Mouse (Mus musculus) forebrain, postnatal 0 days (tissue): ENCODE results near the gene Ankrd33b. TPM values are rescaled to one million over a fixed set of nuclear protein-coding genes. Genes with fewer than 3 reads are reported as not detected.

ENCODE experiments used
- ATAC-seq: fragments of 200-750 bp; cut with Nextera tagmentation; 2 replicates; pipeline ENCODE4 v1.8.0; 2017; ENCODE audit warnings: mild to moderate bottlenecking, moderate library complexity
- DNase-seq: peaks from one replicate; pipeline ENCODE4 v3.0.0-alpha.2; 2015
- H3K27ac ChIP-seq: fragments of 300-500 bp; sonication (generic); 2 replicates; pipeline ENCODE4 v1.5.1; 2014; ENCODE audit warnings: low read depth, mild to moderate bottlenecking, antibody characterized with exemption, low read length, moderate library complexity, mixed read lengths
- H3K27me3 ChIP-seq: fragments of 300-500 bp; sonication (generic); 2 replicates; pipeline ENCODE4 v1.6.1; 2014; ENCODE audit warnings: mild to moderate bottlenecking, low read length, mixed read lengths; ENCODE audit not compliant: insufficient read depth
- H3K36me3 ChIP-seq: fragments of 300-500 bp; sonication (generic); 2 replicates; pipeline ENCODE4 v1.6.1; 2014; ENCODE audit warnings: mild to moderate bottlenecking, moderate library complexity; ENCODE audit not compliant: insufficient read depth
- H3K4me1 ChIP-seq: fragments of 300-500 bp; sonication (generic); 2 replicates; pipeline ENCODE4 v1.6.1; 2014; ENCODE audit warnings: antibody characterized with exemption; ENCODE audit not compliant: insufficient read depth
- H3K4me2 ChIP-seq: fragments of 300-500 bp; sonication (generic); 2 replicates; pipeline ENCODE4 v1.6.1; 2014; ENCODE audit warnings: low read depth, mild to moderate bottlenecking, moderate library complexity
- H3K4me3 ChIP-seq: fragments of 300-500 bp; sonication (generic); 2 replicates; pipeline ENCODE4 v1.5.1; 2014; ENCODE audit warnings: low read depth, low read length, mixed read lengths
- H3K9ac ChIP-seq: fragments of 300-500 bp; sonication (generic); 2 replicates; pipeline ENCODE4 v1.6.1; 2014; ENCODE audit warnings: mild to moderate bottlenecking
- H3K9me3 ChIP-seq: fragments of 300-500 bp; sonication (generic); 2 replicates; pipeline ENCODE4 v1.6.1; 2016; ENCODE audit warnings: low read length
- CTCF ChIP-seq: sonication (generic); IDR thresholded peaks from 2 replicates; pipeline ENCODE4 v1.5.1; 2016; ENCODE audit warnings: antibody characterized with exemption, control low read depth, low read depth
- WGBS: fragments of 180-500 bp; shearing (Covaris S2); extraction: QIAGEN DNeasy Blood & Tissue Kit; methylation state at CpG from one replicate; pipeline ENCODE4 v1.1.7; 2014; 5-methylcytosine and 5-hydroxymethylcytosine counted together
- polyA plus RNA-seq: library from polyadenylated mRNA; unstranded; fragments of >200 nt; fragmentation: Nextera tagmentation; extraction: Ambion mirVana; gene quantifications from 2 replicates; pipeline ENCODE4 v1.2.1, GENCODE M21; 2015
- total RNA-seq: library from RNA; depleted of rRNA; stranded (reverse); fragments of >200 nt; gene quantifications from 2 replicates; pipeline ENCODE4 v1.2.3, GENCODE M21; 2014

Ankrd33b gene
- total and polyA plus RNA-seq, 2 experiments from 2014 or later: 1.2 to 1.3 TPM

GRCm38 (mm10) chr15:31363981-31364361, 3.6 kb downstream of the Ankrd33b start:
- no peak for DNase-seq
- Histone ChIP-seq H3K9ac (no peak overlapping the region), H3K4me1 (peaks cover 9% of the 10 kb centered on the region), H3K4me3 (no peak overlapping the region), H3K36me3 (no peaks in the 10 kb centered on the region), H3K27me3 (peaks cover 18% of the 10 kb centered on the region), H3K27ac (no peak overlapping the region), H3K4me2 (no peak overlapping the region), H3K9me3 (no peaks in the 10 kb centered on the region)
- 70% methylated on average over 8 of the region's 8 CpGs for WGBS
- TF ChIP-seq CTCF: no peak
- ATAC-seq: no peak

- no peak for TF ChIP-seq CTCF
- H3K4me3 ChIP-seq: no peak overlapping the region
- H3K9ac ChIP-seq: no peak overlapping the region
- H3K36me3 ChIP-seq: no peaks in the 10 kb centered on the region
- peaks cover 13% of the 10 kb centered on the region for H3K27me3 ChIP-seq
- no peak for DNase-seq
- no peaks in the 10 kb centered on the region for H3K9me3 ChIP-seq
- peaks cover 9% of the 10 kb centered on the region for H3K4me1 ChIP-seq
- no peak for ATAC-seq
- H3K4me2 ChIP-seq: no peak overlapping the region
- no peak overlapping the region for H3K27ac ChIP-seq
- WGBS: 87% methylated on average over 13 of the region's 13 CpGs
These were observed 4.1 kb downstream of the Ankrd33b start for GRCm38 (mm10) chr15:31363241-31363980.

GRCm38 (mm10) chr15:31361259-31361853, 6.2 kb downstream of the Ankrd33b start:
- Histone ChIP-seq H3K9ac (no peak overlapping the region), H3K27me3 (peaks cover 8% of the 10 kb centered on the region), H3K4me1 (0 out of 2 replicates have a peak, but pooled peaks cover 2% of the 10 kb centered on the region), H3K36me3 (no peaks in the 10 kb centered on the region), H3K9me3 (no peaks in the 10 kb centered on the region), H3K4me3 (no peak overlapping the region), H3K27ac (no peak overlapping the region), H3K4me2 (no peak overlapping the region)
- no peak for TF ChIP-seq CTCF
- ATAC-seq (no peak), DNase-seq (no peak)
- WGBS: 92% methylated on average over 9 of the region's 9 CpGs

GRCm38 (mm10) chr15:31360593-31360992, 6.9 kb downstream of the Ankrd33b start:
- no peak for ATAC-seq
- Histone ChIP-seq H3K4me1 (no peaks in the 10 kb centered on the region), H3K27ac (no peak overlapping the region), H3K4me3 (no peak overlapping the region), H3K27me3 (peaks cover 8% of the 10 kb centered on the region), H3K9me3 (no peaks in the 10 kb centered on the region), H3K9ac (no peak overlapping the region), H3K4me2 (no peak overlapping the region), H3K36me3 (no peaks in the 10 kb centered on the region)
- 66% methylated on average over 6 of the region's 6 CpGs for WGBS
- no peak for TF ChIP-seq CTCF
- no peak for DNase-seq

GRCm38 (mm10) chr15:31359805-31360204, 7.7 kb downstream of the Ankrd33b start:
- no peak for TF ChIP-seq CTCF
- no peak overlapping the region for H3K4me3 ChIP-seq
- H3K27me3 ChIP-seq: peaks cover under 1% of the 10 kb centered on the region; the same call in 1 of the 2 replicates
- no peaks in the 10 kb centered on the region for H3K36me3 ChIP-seq
- H3K9me3 ChIP-seq: no peaks in the 10 kb centered on the region
- H3K4me1 ChIP-seq: no peaks in the 10 kb centered on the region
- no peak for DNase-seq
- WGBS: 95% methylated on average over 6 of the region's 6 CpGs
- no peak overlapping the region for H3K27ac ChIP-seq
- no peak overlapping the region for H3K9ac ChIP-seq
- H3K4me2 ChIP-seq: no peak overlapping the region
- no peak for ATAC-seq

GRCm38 (mm10) chr15:31352494-31353279, 14.8 kb downstream of the Ankrd33b start:
- H3K27me3 ChIP-seq: no peaks in the 10 kb centered on the region
- no peak overlapping the region for H3K9ac ChIP-seq
- H3K27ac ChIP-seq: no peak overlapping the region
- H3K36me3 ChIP-seq: no peaks in the 10 kb centered on the region
- TF ChIP-seq CTCF: no peak
- DNase-seq (no peak), ATAC-seq (no peak)
- H3K9me3 ChIP-seq: no peaks in the 10 kb centered on the region
- H3K4me1 ChIP-seq: no peaks in the 10 kb centered on the region
- H3K4me3 ChIP-seq: no peak overlapping the region
- no peak overlapping the region for H3K4me2 ChIP-seq
- 89% methylated on average over 13 of the region's 13 CpGs for WGBS
